Mouse (Mus musculus): ENCODE measurements at regions not wholly inside any gene's neighbourhood (a gene's known extent, or its start where the extent isn't known, plus 50 kb on each side); places are given as distances from the start of the nearest gene placed in this dataset.

DNA sequence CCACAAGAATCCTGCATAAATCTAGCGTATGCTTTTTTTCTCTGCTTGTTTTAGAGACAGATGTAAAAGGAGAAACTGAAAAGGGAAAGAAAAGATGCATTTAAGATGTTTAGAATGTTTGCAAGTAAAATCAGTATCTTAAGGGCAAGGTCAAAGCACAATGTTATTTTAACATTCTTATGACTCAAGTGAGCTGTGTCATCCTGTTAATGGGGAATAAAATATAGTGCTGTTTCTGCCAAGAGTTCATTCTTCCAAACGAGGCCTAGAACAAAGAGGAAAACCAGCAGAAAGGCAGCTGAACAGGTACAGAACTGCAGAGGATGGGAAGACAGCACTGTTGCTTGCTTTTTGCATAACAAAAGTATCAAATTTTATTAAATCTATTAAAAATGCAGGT, 156.7 kb upstream of the Tmtc1 start:
- peak in 1 of 2 experiments; percentile 4 for DNase-seq

DNA sequence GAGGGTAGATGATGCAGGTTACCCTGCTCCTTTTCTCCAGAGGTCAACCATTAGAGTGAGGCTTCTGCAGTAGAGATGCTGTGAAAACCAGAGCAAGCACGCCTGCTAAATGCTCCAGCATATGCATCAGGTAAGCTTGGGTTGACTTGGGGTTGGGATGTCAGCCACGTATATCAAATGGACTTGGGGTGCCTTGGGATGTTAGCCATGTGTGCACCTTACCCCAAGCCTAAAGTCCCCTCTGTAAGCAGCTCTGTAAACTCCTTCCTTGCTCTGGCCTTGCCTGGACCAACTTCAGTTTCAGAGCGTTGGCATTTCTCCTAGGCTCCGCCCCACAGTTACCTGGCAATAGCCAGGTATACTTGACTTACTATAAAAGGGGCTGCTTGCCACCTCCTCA, 155.3 kb upstream of the Tmtc1 start:
- no peak for DNase-seq

DNA sequence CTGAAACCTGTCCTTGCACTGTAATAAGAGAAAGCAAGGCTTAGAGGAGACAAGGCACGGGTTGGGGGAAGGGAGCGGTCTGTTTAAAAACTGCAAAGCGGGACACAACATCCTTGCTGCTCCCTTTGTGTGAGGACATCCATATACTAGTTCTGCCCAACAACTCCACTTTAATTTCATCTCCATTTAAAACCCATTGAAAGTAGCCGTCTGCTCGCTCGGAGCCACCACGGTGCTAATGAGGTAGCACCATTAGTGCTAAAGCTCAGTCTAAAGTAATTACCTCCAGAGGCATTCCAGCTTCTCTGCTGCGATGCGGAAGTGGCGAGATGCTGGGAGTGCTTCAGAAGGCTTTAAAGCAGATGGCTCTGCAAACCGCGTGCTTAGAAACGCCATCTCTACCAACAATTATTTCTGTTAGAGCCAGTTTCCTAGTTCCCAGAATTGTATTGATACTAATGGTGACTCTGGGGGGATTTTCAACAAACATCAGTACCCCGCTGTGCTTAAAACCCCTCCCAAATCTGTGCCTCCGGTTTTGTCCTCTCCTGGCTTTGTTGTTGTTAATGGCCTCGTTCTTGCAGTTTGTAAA, 154.7 kb upstream of the Tmtc1 start:
- DNase-seq = no peak

DNA sequence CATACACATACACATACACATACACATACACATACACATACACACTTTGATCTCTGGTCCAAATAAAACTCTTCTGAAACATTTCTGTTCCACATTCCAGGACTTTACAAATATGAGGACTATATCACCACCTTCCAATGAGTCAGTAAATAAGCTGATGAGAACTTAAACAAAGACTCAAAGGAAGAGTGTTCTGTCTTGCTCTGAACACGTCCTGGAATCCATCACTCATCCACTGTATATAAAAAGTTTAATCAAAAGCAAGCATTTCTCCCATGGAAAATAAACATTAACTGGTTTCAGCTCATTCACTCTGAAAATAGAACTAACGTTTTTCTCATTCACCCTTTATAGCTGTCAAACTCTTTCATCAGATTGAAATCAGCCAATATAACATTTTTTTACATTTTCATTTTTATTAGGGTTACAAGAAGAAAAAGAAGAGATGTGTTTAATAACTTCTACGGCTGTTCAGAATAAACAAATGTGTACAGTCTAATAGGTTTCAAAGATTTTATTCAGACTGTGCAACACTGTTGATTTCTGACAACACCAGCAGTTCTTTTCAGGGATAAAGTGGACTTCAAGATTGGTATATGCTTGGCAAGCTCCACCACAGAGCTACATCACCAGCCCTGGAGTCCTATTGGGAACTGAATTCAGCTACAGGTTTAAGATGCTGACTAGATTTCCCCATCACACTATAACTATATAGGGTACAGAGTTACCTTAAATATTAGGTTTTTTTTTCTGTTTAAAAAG, 151.0 kb upstream of the Tmtc1 start:
- no peak for DNase-seq

DNA sequence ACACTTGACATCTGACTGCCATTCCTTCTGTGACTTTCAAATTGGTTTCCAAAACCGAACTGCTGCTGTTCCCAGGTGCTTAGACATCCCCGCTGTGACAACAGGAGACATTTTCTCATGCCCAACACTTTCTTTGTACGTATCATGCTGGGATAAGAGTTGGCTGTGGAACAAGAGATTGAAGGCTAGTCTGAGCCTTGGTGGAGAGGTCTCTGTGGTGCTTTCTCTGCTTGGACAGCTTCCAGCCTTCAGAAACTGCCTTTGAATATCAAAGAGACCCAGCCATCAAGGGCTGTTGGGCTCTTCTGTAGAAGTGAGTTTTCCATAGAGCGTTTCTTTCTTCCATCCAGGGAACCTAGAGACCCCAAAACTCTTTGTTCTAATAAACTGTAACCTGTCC, 144.8 kb upstream of the Tmtc1 start:
- DNase-seq = no peak

DNA sequence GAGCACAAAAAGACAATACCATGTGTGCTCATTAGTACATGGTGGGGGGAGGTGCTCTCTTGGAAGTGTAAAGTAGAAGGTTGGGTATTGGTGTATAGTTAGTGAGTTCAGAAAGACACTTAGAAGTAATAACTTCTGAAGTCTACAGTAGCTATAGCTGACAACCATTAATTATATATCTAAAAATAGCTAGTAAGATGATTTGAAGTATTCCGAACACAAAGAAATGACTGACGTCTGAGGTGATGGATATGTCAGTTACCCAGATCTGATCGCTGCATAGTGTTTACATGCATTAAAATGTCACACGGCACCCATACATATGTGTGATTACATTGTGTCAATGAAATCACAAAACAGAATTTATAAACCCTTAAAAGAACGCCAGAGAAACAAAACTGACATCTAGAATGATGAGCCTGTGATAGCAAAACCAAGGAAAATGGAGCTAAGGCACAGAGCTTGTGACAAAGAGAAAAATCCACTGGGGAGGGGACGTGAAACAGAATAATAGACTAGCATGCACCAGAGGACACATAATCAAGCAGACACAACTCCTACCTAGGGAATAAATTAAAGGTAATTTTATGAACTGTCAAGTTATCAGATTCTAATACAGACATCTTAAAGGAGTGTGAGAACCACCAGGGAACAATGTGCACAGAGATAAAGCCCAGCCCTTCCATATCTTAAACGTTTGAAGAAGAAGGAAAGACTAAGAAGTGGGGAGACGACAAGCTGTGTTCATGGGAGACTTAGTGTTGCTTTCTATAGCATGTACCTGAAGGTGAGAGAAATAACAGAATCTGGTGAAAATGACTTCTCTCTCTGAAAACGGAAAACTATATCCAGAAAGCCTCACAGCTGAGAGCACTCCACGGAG, 142.5 kb upstream of the Tmtc1 start:
- no peak for DNase-seq

DNA sequence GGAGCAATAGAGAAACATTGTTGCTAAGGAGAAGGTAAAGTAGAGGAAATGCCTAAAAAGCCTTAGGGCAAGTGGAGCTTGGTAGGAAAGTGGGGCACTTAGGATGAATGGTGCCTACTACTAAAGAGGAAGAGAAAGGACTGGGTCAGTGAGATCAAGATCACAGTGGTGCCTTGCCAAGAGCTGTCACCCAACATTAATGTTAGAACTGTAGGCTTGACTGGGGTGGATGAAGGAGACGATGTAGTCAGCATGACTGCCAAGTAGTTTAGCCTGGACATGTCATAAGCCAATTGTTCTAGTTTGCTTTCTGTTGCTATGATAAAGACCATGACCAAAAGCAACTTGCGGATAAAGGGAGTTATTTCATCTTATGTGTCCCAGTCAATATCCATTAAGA, 139.9 kb upstream of the Tmtc1 start:
- DNase-seq = no peak

DNA sequence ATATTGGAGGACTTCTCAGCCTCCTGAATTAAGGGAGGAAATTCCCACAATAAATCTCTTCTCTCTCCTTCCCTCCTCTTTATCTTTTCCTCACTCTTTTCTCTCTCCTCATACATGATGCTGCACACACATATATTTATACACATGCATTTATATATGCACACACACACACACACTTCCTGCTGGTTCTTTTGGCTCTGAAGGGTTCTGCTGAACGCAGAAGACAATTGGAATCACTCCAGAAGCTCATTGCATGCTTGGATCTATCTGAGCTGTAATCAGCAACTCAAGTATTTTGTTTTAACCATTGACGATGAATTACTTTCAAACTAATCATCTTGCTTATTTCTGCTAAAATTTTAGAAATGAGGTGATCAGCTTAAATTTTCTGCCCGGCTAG, 134.1 kb upstream of the Tmtc1 start:
- DNase-seq = no peak

DNA sequence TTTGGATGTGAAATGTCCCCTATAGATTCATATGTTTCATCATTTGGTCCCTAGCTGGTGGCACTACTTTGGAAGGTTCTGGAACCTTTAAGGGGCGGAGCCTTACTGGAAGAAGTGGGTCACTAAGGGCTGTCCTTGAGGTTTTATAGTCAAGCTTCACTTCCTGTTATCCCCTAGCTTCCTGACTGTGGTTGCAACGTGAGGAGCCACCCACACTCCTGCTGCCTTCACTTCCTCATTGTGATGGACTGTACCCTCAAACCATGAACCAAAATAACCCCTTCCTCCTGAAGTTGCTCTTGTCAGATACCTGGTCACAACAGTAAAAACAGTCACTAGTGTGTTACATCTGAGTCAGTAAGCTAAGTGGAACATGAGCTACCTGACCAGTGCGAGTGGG, 133.5 kb upstream of the Tmtc1 start:
- no peak for DNase-seq

DNA sequence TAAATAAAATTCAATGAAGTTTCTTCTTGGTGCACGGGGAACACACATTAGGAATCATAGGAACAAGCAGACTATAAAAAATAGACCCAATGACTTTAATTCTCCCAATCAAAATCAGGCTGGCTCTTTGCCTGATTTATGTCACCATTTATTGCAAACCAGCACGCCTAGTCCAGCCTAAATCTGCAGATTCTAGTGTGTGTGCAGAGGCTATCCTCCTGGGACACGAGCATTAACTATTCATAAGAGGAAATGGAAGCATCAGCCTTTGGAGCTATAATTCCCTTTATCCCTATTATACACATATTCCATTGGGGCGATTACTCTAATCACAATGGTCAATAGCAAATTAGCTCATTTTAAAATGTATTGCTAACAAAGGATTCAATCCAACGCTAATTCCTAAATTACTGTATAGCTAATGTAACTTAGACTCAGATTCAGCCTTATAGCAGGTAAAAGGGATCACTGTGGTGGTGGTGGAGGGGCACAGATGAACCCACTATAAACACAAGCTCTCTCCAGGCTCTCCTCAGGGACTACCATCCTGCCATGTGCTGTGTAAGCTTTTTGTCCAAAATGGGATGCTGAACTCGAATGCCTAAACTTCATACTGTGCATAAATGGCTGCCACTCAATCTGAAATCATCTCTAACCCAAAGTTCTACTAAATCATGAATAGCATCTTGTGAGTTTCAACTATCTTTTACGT, 130.7 kb upstream of the Tmtc1 start:
- no peak for DNase-seq

DNA sequence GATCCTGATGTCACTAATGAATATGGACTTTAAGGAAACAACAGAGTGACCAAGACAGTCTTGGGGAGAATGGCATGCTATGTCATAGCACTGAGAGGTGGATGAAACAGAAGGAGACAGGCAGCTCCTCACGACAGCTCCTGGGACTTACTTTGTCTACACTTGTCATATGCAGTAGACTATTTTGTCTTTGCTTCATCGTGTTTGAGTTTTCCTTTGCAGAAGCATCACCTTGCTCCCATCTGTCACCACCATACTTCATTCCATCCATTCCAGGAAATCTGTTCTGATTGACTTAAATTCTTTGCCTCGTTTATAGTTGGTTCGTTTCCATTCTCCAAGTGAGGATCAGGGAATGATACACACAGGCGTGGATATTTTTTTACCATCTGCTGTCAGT, 128.0 kb upstream of the Tmtc1 start:
- DNase-seq = no peak

DNA sequence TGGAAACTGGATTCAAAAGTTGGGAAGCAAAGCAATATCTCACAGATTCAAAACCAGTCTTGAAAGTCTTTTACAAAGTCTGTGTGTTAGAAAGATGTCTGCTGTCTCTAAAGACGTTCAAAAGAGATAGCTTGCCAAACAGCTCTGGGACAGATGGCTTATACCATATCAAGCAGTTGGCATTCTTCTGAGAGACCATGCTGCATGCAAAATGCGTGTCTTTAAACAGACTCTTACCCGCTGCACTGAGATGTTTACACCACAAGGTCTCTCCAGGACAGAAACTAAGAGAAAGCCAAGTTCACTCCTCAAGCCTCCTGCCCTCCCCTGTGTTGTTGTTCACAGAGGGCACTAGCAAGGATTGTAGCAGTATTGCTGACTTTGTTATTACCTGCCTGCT, 127.5 kb upstream of the Tmtc1 start:
- no peak for DNase-seq

DNA sequence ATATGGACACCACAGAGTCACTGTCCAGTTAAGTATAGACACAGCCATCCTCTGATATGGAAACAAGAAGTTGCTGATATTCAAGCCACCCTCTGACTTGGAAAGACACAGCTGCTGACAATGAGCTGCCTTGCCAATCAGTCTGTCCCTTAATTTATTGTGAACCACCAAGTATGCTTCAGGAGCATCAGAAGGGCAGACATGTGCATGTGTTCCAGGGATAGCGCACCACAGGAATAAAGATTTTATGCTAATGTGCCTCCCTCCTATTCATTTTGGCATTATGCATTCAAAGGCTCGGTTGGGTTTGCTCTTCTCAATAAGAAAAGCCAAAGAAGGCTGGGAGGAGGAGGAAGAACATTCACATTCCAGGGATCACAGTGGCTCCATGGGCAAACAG, 120.0 kb upstream of the Tmtc1 start:
- DNase-seq = no peak

DNA sequence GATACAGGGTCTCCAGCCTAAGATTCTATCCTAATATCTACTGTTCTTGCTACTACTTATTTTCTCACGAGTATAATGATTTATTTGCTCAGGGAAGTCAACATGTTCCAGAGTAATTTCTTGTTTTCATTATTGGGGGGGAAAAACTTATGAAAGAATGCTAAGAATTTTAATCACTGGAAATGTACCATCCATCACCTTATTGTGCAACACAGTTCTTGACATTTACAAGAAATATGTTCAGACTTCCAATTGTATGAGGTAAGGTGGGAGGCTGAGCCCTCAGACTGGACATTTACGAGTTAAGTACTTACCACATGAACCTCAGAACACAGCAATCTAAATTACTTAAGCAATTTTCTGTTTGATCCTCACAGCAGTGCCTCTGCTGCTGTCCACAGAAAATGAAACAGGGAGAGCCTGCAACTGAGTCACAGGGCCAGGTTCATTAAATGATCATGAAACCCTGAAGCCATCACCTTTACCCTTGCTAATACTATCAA, 118.1 kb upstream of the Tmtc1 start:
- no peak for DNase-seq

DNA sequence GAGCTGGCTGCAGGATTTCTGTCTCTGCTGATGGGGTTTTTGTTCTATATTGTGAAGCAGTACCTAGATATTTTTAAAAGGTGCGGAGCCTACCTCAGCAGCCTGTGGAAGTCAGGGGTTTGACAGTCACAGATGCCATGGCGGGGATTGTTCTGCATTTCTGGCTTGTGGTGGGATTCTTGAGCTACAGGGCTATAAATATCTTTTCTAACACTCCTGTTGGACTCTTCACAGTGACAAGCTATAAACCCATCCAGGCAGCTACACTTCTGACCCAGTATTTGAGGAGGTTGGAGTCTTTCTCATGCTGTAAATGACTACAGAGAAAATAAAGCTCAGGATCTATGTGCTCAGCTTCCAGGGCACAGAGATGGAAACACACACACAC, 112.3 kb upstream of the Tmtc1 start:
- DNase-seq = no peak

DNA sequence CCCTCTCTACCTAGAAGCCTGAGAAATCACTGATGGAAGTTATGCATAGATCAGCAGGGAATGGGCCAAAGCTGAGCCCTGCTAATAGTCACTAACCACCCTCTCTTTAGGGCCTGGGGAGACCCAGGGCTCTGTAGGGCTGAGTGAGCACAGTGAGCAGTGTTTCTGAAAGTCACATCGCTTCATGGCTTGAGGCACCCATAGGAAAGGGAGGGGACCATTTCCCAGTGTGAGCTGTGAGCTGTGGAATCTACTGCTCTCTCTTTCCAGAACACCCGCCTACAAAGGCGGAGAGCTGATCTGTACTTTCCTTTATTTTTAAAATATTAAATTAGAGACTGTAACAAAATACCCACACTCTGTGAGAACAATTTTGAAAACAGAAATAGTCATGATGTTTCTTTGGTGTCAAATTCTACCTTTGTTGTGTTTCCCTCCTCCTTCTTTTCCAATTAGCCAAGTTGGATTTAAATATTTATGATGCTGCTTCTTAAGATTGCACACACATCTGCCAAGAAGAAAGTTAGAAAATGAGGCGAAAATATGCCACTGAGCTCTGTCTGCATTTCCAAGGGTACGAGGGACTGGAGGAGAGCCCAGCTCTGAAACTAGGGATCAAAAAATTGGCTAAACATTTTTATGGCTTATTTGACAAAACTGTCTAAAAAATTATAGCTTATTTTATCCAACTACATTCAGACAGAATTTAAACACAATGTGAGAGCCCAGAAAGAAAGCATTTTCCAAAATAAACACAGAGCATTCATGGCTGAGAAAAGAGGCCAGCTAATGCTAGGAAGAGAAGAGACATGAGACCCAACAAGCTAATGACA, 111.7 kb upstream of the Tmtc1 start:
- no peak for DNase-seq

DNA sequence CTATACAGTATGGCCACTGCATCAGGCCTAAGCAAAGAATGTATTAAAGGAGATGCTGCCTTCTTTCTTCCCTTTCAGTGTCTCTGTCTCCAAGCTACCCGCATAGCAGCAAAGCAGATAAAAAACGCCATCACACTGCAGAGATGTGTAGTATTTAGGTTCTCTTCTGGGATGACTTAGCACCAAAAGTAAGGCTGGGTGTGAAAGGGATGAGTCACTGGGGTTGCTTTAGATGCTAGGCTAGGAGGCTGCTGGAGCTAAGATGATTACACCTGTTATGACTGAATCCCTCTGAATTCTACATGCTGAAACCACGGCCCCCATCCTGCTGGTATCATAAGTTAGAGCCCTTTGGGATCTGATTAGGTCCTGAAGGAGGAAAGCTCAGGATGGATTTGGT, 110.3 kb upstream of the Tmtc1 start:
- DNase-seq = no peak

DNA sequence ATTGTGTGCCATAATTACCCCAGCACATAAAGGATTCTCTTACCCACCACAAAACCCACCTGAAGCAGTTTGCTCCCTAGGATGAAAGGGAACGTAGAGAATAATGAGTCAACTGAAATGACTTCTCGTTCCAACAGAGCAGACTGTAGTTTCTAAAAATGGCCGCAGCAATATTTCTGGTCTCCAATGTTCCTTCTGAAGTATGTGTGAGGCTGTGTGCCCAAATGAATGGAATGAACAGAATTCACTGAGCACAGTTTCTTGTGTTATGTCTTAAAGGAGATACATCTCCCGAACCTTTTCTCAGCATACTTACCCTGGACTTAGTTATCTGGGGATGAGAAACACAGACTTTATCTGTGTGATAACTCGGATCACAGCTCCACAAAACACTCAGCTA, 109.4 kb upstream of the Tmtc1 start:
- DNase-seq = no peak

DNA sequence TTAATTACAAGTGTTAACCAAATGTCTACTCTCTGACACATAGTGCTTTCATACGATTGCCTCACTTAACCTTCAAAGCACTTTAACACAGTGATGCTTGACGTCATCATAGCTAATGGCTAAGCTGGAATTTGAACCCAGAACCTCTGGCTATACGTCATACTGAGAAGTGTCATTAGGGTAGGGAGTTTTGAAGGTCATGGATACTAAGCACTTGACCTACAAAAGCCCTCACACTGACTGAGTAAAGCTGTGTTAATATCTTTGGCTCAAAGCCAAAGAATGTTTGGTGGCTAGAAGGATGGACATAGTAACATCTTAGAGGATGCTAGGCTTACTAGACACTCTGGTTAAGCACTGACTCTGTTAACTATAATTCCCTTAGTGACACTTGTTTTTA, 106.9 kb upstream of the Tmtc1 start:
- DNase-seq = no peak

DNA sequence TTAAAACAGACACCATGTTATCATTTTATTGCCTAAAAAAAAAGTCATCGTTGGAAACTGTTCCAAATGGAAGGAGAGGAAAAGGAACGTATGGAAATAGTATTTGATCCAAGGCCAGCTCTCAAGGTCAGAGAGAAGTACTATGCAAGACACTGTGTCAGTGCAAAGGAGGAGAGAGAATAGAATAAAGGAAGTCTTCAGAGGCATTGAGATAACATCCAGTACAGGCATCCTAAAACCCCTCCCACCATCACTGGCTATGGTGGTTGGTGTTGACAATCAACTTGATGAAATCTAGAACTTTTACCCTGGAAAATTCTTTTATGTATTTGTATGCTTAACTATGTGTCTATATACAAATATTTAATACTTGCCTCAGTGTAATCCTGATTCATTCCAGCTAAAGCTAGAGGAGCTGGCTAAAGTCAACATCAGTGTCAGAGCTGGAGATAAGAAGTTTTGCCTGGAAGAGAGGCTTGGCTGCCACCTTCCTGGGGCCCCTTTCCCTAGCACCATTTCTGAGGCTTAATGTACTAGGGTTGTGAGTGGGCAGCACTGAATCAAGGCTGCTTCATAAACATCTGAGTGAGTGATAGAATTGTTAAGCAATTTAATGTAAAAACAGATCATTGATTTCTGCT, 104.1 kb upstream of the Tmtc1 start:
- DNase-seq = no peak

DNA sequence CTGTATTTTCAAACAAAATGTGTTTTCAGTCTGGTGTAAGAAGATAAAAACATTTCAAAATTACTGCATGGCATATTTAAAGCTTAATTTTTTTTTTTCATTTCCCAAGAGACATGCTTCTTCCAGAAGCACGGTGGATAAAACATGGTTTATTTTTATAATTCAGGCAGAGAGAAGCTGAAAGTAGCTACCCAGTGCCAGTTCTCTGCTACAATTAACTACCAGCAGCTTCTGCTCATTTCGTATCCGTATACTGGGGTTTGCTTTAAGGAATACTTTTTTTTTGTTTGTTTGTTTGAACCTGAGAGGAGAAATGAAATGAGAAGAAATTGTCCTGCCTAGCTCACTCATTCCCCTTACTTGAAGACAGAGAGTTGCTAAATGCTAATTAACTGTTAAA, 98.9 kb upstream of the Tmtc1 start:
- DNase-seq = no peak

Data from adrenal gland, postnatal 36 days (tissue).